Mouse (Mus musculus) brain, embryonic 14.5 days (tissue): ENCODE data around the gene Ndrg3.

Experiments used
- CTCF ChIP-seq: fragments of 200-500 bp; IDR thresholded peaks from 2 replicates; pipeline ENCODE4 v1.5.1; 2012; ENCODE audit warnings: inconsistent platforms, mild to moderate bottlenecking, moderate library complexity, borderline replicate concordance; ENCODE audit not compliant: insufficient read depth, insufficient read length; ENCODE audit errors: extremely low read depth
- POLR2A ChIP-seq: fragments of 200-500 bp; IDR thresholded peaks from 2 replicates; pipeline ENCODE4 v1.6.1; 2012; ENCODE audit warnings: mild to moderate bottlenecking, inconsistent platforms, borderline replicate concordance; ENCODE audit not compliant: poor library complexity, insufficient read depth, insufficient read length, severe bottlenecking; ENCODE audit errors: extremely low read depth

GRCm38 (mm10) chr2:156896384-156896914 is 95.4 kb downstream of the Ndrg3 start:
- no peak for TF ChIP-seq CTCF
- TF ChIP-seq POLR2A = no peak
